Mouse (Mus musculus): ENCODE measurements around the gene Cbll1.

- TF ChIP-seq CTCF (IDR thresholded peaks at IDR 0.05; ENCODE audit: low read depth, low read length) (no peak), POLR2A (IDR thresholded peaks at IDR 0.05; ENCODE audit: extremely low read depth, insufficient read depth, low read length) (no peak)
These were observed 61.6 kb downstream of the Cbll1 start for GRCm38 (mm10) chr12:31437791-31438190.
